Mouse (Mus musculus) limb, embryonic 14.5 days (tissue): ENCODE measurements around the gene Pfn3. TPM values are rescaled to one million over a fixed set of nuclear protein-coding genes. Genes with fewer than 3 reads are reported as not detected.
"Not testable (repeated sequence)": the region's sequence is repeated elsewhere in the genome, so short reads cannot be mapped to it uniquely, and the experiment has no call there.

Experiments
- ATAC-seq: fragments of 200-750 bp; cut with Nextera tagmentation; 2 replicates; pipeline ENCODE4 v1.8.0; 2017; ENCODE audit warnings: low read depth, moderate number of reproducible peaks, moderate TSS enrichment; ENCODE audit not compliant: low FRiP score
- DNase-seq: peaks from one replicate; pipeline ENCODE4 v3.0.0-alpha.2; 2015; ENCODE audit warnings: low spot score
- H3K27ac ChIP-seq: fragments of 300-500 bp; sonication (generic); replicated peaks from 2 replicates; pipeline ENCODE4 v1.5.1; 2014; ENCODE audit warnings: low read depth, mild to moderate bottlenecking, low read length, moderate library complexity, mixed read lengths
- H3K27me3 ChIP-seq: fragments of 300-500 bp; sonication (generic); 2 replicates; pipeline ENCODE4 v1.6.1; 2014; ENCODE audit warnings: low read length, mixed read lengths; ENCODE audit not compliant: control insufficient read depth, insufficient read depth
- H3K36me3 ChIP-seq: fragments of 300-500 bp; sonication (generic); 2 replicates; pipeline ENCODE4 v1.6.1; 2014; ENCODE audit warnings: mild to moderate bottlenecking, low read length, moderate library complexity, mixed read lengths; ENCODE audit not compliant: control insufficient read depth, insufficient read depth
- H3K4me1 ChIP-seq: fragments of 300-500 bp; sonication (generic); 2 replicates; pipeline ENCODE4 v1.6.1; 2014; ENCODE audit warnings: antibody characterized with exemption, low read length, mixed read lengths; ENCODE audit not compliant: control insufficient read depth, insufficient read depth
- H3K4me2 ChIP-seq: fragments of 300-500 bp; sonication (generic); replicated peaks from 2 replicates; pipeline ENCODE4 v1.6.1; 2014; ENCODE audit warnings: low read depth, mild to moderate bottlenecking, low read length, moderate library complexity; ENCODE audit not compliant: severe bottlenecking
- H3K4me3 ChIP-seq: fragments of 300-500 bp; sonication (generic); replicated peaks from 2 replicates; pipeline ENCODE4 v1.5.1; 2014; ENCODE audit warnings: low read length
- H3K9ac ChIP-seq: fragments of 300-500 bp; sonication (generic); 2 replicates; pipeline ENCODE4 v1.6.1; 2014; ENCODE audit warnings: mild to moderate bottlenecking, low read depth, low read length, moderate library complexity; ENCODE audit not compliant: severe bottlenecking
- H3K9me3 ChIP-seq: fragments of 300-500 bp; sonication (generic); 2 replicates; pipeline ENCODE4 v1.6.1; 2016; ENCODE audit warnings: low read length; ENCODE audit not compliant: control insufficient read depth
- POLR2A ChIP-seq: fragments of 200-500 bp; IDR thresholded peaks from 2 replicates; pipeline ENCODE4 v1.8.0; 2012; ENCODE audit warnings: inconsistent platforms, mild to moderate bottlenecking, moderate library complexity, borderline replicate concordance; ENCODE audit not compliant: insufficient read depth, insufficient read length; ENCODE audit errors: extremely low read depth
- WGBS: fragments of 180-500 bp; shearing (Covaris S2); extraction: QIAGEN DNeasy Blood & Tissue Kit; methylation state at CpG from one replicate; pipeline ENCODE4 v1.1.7; 2014; 5-methylcytosine and 5-hydroxymethylcytosine counted together
- polyA plus RNA-seq, 2 experiments: library from polyadenylated mRNA; depleted of rRNA in 1 of 2; stranded (reverse) in 1 of 2; unstranded in 1 of 2; fragments of >200 nt; fragmentation: Nextera tagmentation in 1 of 2; extraction: Ambion mirVana in 1 of 2; gene quantifications; 2 replicates each; pipeline versions ENCODE4 v1.2.1 to v1.2.3; 2012 to 2014

The Pfn3 gene
- polyA plus RNA-seq, 2 experiments, result 0.52 TPM; not detected in 1

GRCm38 (mm10) chr13:55446483-55447105 is 31.6 kb upstream of the Pfn3 start:
- H3K4me1 ChIP-seq, result peaks cover 16% of the 10 kb centered on the region

GRCm38 (mm10) chr13:55445361-55446091 is 30.5 kb upstream of the Pfn3 start:
- Histone ChIP-seq H3K9ac (peak overlapping the region; percentile 86), H3K4me2 (peak overlapping the region; percentile 57), H3K9me3 (no peaks in the 10 kb centered on the region), H3K4me3 (peak overlapping the region; percentile 70), H3K36me3 (peaks cover 13% of the 10 kb centered on the region), H3K27me3 (no peaks in the 10 kb centered on the region), H3K27ac (peak overlapping the region; percentile 83), H3K4me1 (peaks cover 16% of the 10 kb centered on the region)
- DNase-seq (no peak), ATAC-seq (peak; percentile 6)
- WGBS, result under 1% methylated on average over 44 of the region's 66 CpGs
- TF ChIP-seq POLR2A, result no peak

More at GRCm38 (mm10) chr13:55446483-55447105, 31.6 kb upstream of the Pfn3 start:
- WGBS, result 89% methylated on average over 6 of the region's 6 CpGs
- ATAC-seq (no peak), DNase-seq (no peak)
- no peak for TF ChIP-seq POLR2A
- Histone ChIP-seq H3K9me3 (no peaks in the 10 kb centered on the region), H3K27ac (no peak overlapping the region), H3K4me3 (peak overlapping the region; percentile 70), H3K9ac (peak overlapping the region; percentile 86; the same call in 1 of the 2 replicates), H3K4me2 (peak overlapping the region; percentile 57), H3K36me3 (peaks cover 24% of the 10 kb centered on the region), H3K27me3 (no peaks in the 10 kb centered on the region)

DNA sequence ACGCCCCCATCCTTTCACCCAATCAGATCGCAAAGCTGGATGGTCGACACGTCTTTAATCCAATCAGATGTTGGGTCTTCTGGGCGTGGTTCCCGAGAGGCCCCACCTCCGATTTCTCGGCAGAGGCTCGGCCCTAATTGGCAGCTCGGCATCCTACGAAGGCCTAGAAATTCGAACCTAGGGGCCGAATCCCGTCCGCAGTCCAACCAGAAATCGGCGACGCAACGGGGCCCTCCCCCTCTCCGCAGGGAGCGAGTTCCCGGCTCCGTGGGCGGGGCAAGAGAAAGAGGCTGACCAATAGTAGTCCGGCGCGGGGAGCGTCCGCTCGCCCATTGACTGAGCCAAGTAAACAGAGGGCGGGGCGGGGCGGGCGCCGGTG is 29.9 kb upstream of the Pfn3 start, which contains the start of gene Grk6:
TSS of gene Grk6 (plus strand) at position 136 of the 379 bp plus-strand sequence.
- H3K9ac ChIP-seq, result peak within 1 kb of the TSS; percentile 86
- no peak for TF ChIP-seq POLR2A
- H3K27me3 ChIP-seq, result no peaks in the 10 kb centered on the region
- H3K4me2 ChIP-seq, result peak within 1 kb of the TSS; percentile 70
- no peaks in the 10 kb centered on the region for H3K9me3 ChIP-seq
- H3K36me3 ChIP-seq, result peaks cover 7% of the 10 kb centered on the region
- H3K4me1 ChIP-seq, result peaks cover 16% of the 10 kb centered on the region
- H3K27ac ChIP-seq, result peak within 1 kb of the TSS; percentile 88
- peak; percentile 100 for DNase-seq
- under 1% methylated on average over 28 of the region's 35 CpGs for WGBS
- peak within 1 kb of the TSS; percentile 70 for H3K4me3 ChIP-seq
- peak; percentile 96 for ATAC-seq

- peak; percentile 63; the same call in 1 of the 2 replicates for TF ChIP-seq POLR2A
- peak; percentile 81 for ATAC-seq
Measured at GRCm38 (mm10) chr13:55444286-55444936, 29.4 kb upstream of the Pfn3 start.

GRCm38 (mm10) chr13:55443799-55444285 is 28.8 kb upstream of the Pfn3 start:
- Histone ChIP-seq H3K4me3 (peak overlapping the region; percentile 70), H3K4me2 (peak overlapping the region; percentile 70), H3K9ac (peak overlapping the region; percentile 52), H3K27me3 (no peaks in the 10 kb centered on the region), H3K36me3 (no peaks in the 10 kb centered on the region), H3K4me1 (peaks cover 16% of the 10 kb centered on the region), H3K9me3 (no peaks in the 10 kb centered on the region), H3K27ac (peak overlapping the region; percentile 88; the same call in 1 of the 2 replicates)
- WGBS, result 38% methylated on average over 9 of the region's 9 CpGs
- no peak for ATAC-seq
- DNase-seq, result no peak
- TF ChIP-seq POLR2A, result no peak

More at GRCm38 (mm10) chr13:55444286-55444936, 29.4 kb upstream of the Pfn3 start:
- peak overlapping the region; percentile 70 for H3K4me3 ChIP-seq
- peaks cover 2% of the 10 kb centered on the region; the same call in 1 of the 2 replicates for H3K36me3 ChIP-seq
- no peaks in the 10 kb centered on the region for H3K27me3 ChIP-seq
- peaks cover 16% of the 10 kb centered on the region for H3K4me1 ChIP-seq
- H3K9me3 ChIP-seq, result no peaks in the 10 kb centered on the region
- H3K4me2 ChIP-seq, result peak overlapping the region; percentile 70
- peak; percentile 81 for DNase-seq
- H3K27ac ChIP-seq, result peak overlapping the region; percentile 88
- peak overlapping the region; percentile 52 for H3K9ac ChIP-seq
- 1% methylated on average over 31 of the region's 33 CpGs for WGBS

DNA sequence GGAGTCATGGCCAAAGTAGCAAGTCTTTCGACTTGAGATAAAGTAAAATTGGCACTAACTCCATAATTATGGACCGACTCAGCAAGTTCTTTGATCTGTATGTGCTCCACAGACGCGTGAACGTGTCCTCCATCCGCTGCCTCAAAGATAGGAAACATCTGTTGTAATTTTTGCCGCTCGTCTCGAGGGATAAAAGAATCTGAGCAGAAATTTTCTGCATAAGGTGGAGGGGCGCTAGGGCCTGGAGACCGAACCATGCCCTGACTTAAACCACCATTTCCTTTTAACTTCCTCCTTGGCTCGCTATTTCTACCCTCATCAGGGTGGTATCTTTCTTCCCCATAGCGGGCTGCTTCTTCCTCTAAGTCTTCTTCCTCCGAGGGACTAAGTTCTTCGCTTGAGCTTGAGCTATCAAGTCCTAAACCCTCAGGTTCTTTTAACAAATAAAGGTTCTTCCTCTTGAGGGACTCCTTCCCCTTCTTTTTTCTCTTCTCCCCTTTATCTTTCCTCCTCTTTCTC is 22.1 kb upstream of the Pfn3 start:
- not testable (repeated sequence) for H3K4me2 ChIP-seq, ATAC-seq, H3K4me1 ChIP-seq, H3K9me3 ChIP-seq, H3K36me3 ChIP-seq, H3K27me3 ChIP-seq, H3K27ac ChIP-seq, DNase-seq, H3K4me3 ChIP-seq, H3K9ac ChIP-seq
- whole genome bisulfite sequencing, result 73% methylated on average over 12 of the region's 15 CpGs
